Mouse (Mus musculus) liver, embryonic 14.5 days (tissue): ENCODE data around the gene Lor. TPM values are rescaled to one million over a fixed set of nuclear protein-coding genes. Genes with fewer than 3 reads are reported as not detected.
A peak's percentile ranks its signal among the peaks of the same experiment; 100 is the strongest.

Experiments used
- ATAC-seq: fragments of 200-750 bp; cut with Nextera tagmentation; 2 replicates; pipeline ENCODE4 v1.8.0; 2017; ENCODE audit warnings: moderate number of reproducible peaks, mild to moderate bottlenecking, moderate library complexity; ENCODE audit not compliant: insufficient read depth
- DNase-seq, 3 experiments: peaks; one replicate each; pipeline ENCODE4 v3.0.0-alpha.2; 2012 to 2013; ENCODE audit warnings: low read depth in 3 of 3, low spot score in 3 of 3
- H3K27ac ChIP-seq: fragments of 300-500 bp; sonication (generic); 2 replicates; pipeline ENCODE4 v1.5.1; 2014; ENCODE audit warnings: moderate library complexity, mild to moderate bottlenecking, control low read depth, inconsistent platforms
- H3K27me3 ChIP-seq: fragments of 300-500 bp; sonication (generic); 2 replicates; pipeline ENCODE4 v1.6.1; 2014; ENCODE audit warnings: mild to moderate bottlenecking, low read length, moderate library complexity; ENCODE audit not compliant: control insufficient read depth, insufficient read depth
- H3K36me3 ChIP-seq: fragments of 300-500 bp; sonication (generic); replicated peaks from 2 replicates; pipeline ENCODE4 v1.6.1; 2014; ENCODE audit warnings: low read depth; ENCODE audit not compliant: control insufficient read depth, insufficient read depth
- H3K4me1 ChIP-seq, 2 experiments: fragments of 200-500 bp in 1 of 2; fragments of 300-500 bp in 1 of 2; sonication (generic) in 1 of 2; replicated peaks; 2 replicates each; pipeline ENCODE4 v1.6.1; 2012 to 2014; ENCODE audit warnings: antibody characterized with exemption in 1 of 2, inconsistent platforms in 1 of 2, low read length in 1 of 2; ENCODE audit not compliant: control insufficient read depth in 2 of 2, insufficient read depth in 2 of 2
- H3K4me2 ChIP-seq: fragments of 300-500 bp; sonication (generic); 2 replicates; pipeline ENCODE4 v1.6.1; 2014; ENCODE audit warnings: low read depth, mild to moderate bottlenecking, control low read depth, moderate library complexity
- H3K4me3 ChIP-seq, 2 experiments: fragments of 200-500 bp in 1 of 2; fragments of 300-500 bp in 1 of 2; sonication (generic) in 1 of 2; 2 replicates each; pipeline ENCODE4 v1.5.1; 2012 to 2014; ENCODE audit warnings: low read depth in 2 of 2, low read length in 2 of 2, mild to moderate bottlenecking in 2 of 2, control low read depth in 1 of 2, inconsistent platforms in 1 of 2, moderate library complexity in 1 of 2; ENCODE audit not compliant: insufficient read depth in 1 of 2
- H3K9ac ChIP-seq: fragments of 300-500 bp; sonication (generic); replicated peaks from 2 replicates; pipeline ENCODE4 v1.6.1; 2014; ENCODE audit warnings: mild to moderate bottlenecking, control low read depth, moderate library complexity
- H3K9me3 ChIP-seq: fragments of 300-500 bp; sonication (generic); 2 replicates; pipeline ENCODE4 v1.6.1; 2016; ENCODE audit warnings: low read length, mixed read lengths; ENCODE audit not compliant: control insufficient read depth
- CTCF ChIP-seq: IDR thresholded peaks from 2 replicates; pipeline ENCODE4 v1.5.1; 2016; ENCODE audit warnings: antibody characterized with exemption, low read depth, control low read depth
- EP300 ChIP-seq: IDR thresholded peaks from 2 replicates; pipeline ENCODE4 v1.6.1; 2016; ENCODE audit warnings: antibody characterized with exemption, low read depth
- WGBS: fragments of 180-500 bp; shearing (Covaris S2); extraction: QIAGEN DNeasy Blood & Tissue Kit; methylation state at CpG from one replicate; pipeline ENCODE4 v1.1.7; 2014; ENCODE audit not compliant: insufficient replicate concordance; 5-methylcytosine and 5-hydroxymethylcytosine counted together
- polyA plus RNA-seq, 2 experiments: library from polyadenylated mRNA; depleted of rRNA in 1 of 2; stranded (reverse) in 1 of 2; unstranded in 1 of 2; fragments of >200 nt; fragmentation: Nextera tagmentation in 1 of 2; extraction: Ambion mirVana in 1 of 2; gene quantifications; 2 replicates each; pipeline versions ENCODE4 v1.2.1 to v1.2.3; 2012 to 2014

The Lor gene
- polyA plus RNA-seq (2012; rRNA removed) (0.04 and 0.08 TPM in 2 replicates), polyA plus RNA-seq (2014; fragmentation: Nextera tagmentation; extraction: Ambion mirVana) (not detected in 2 replicates)

GRCm38 (mm10) chr3:92083042-92083441 is at the start of gene Lor:
TSS of gene Lor (minus strand) at chr3:92083142.
- WGBS = 63% methylated on average over 2 of the region's 2 CpGs
- Histone ChIP-seq H3K9ac (no peak within 1 kb of the TSS), H3K4me3 (no peak within 1 kb of the TSS), H3K4me1 (no peaks in the 10 kb centered on the region), H3K36me3 (no peaks in the 10 kb centered on the region), H3K27ac (no peak within 1 kb of the TSS), H3K27me3 (peaks cover 55% of the 10 kb centered on the region), H3K9me3 (no peaks in the 10 kb centered on the region), H3K4me2 (no peak within 1 kb of the TSS)
- ATAC-seq = no peak
- no peak for DNase-seq
- TF ChIP-seq CTCF = no peak
- no peak for TF ChIP-seq EP300

- TF ChIP-seq CTCF (no peak), EP300 (no peak)
- H3K27ac ChIP-seq = no peak within 1 kb of the TSS
- DNase-seq = no peak
- no peaks in the 10 kb centered on the region for H3K27me3 ChIP-seq
- H3K9ac ChIP-seq = no peak within 1 kb of the TSS
- ATAC-seq = no peak
- no peaks in the 10 kb centered on the region for H3K4me1 ChIP-seq
- WGBS = 59% methylated on average over 5 of the region's 5 CpGs
- no peak within 1 kb of the TSS for H3K4me3 ChIP-seq
- no peak within 1 kb of the TSS for H3K4me2 ChIP-seq
- no peaks in the 10 kb centered on the region for H3K36me3 ChIP-seq
- H3K9me3 ChIP-seq = no peaks in the 10 kb centered on the region
Measured at GRCm38 (mm10) chr3:92123847-92124246, 40.9 kb upstream of the Lor start, which contains the start of gene Prr9. TSS of gene Prr9 (minus strand) at chr3:92123947.

- Histone ChIP-seq H3K9ac (no peak overlapping the region), H3K27me3 (no peaks in the 10 kb centered on the region), H3K4me2 (no peak overlapping the region), H3K27ac (no peak overlapping the region), H3K4me1 (no peaks in the 10 kb centered on the region), H3K36me3 (no peaks in the 10 kb centered on the region), H3K9me3 (no peaks in the 10 kb centered on the region), H3K4me3 (no peak overlapping the region)
- no peak for ATAC-seq
- no peak for DNase-seq
- WGBS = 63% methylated on average over 3 of the region's 3 CpGs
- TF ChIP-seq EP300 (no peak), CTCF (no peak)
Measured at GRCm38 (mm10) chr3:92120902-92121301, 38.0 kb upstream of the Lor start.

- WGBS = 20% methylated on average over 3 of the region's 3 CpGs
- Histone ChIP-seq H3K4me1 (no peaks in the 10 kb centered on the region), H3K27ac (no peak overlapping the region), H3K27me3 (no peaks in the 10 kb centered on the region), H3K9ac (no peak overlapping the region), H3K36me3 (no peaks in the 10 kb centered on the region), H3K9me3 (no peaks in the 10 kb centered on the region), H3K4me2 (no peak overlapping the region), H3K4me3 (no peak overlapping the region)
- ATAC-seq (no peak), DNase-seq (no peak)
- TF ChIP-seq EP300 (no peak), CTCF (peak; percentile 35)
Measured at GRCm38 (mm10) chr3:92117930-92118329, 35.0 kb upstream of the Lor start.

GRCm38 (mm10) chr3:92111526-92111925 is 28.6 kb upstream of the Lor start:
- Histone ChIP-seq H3K27ac (no peak overlapping the region), H3K4me2 (no peak overlapping the region), H3K4me3 (no peak overlapping the region), H3K36me3 (no peaks in the 10 kb centered on the region), H3K4me1 (no peaks in the 10 kb centered on the region), H3K9ac (no peak overlapping the region), H3K27me3 (no peaks in the 10 kb centered on the region), H3K9me3 (no peaks in the 10 kb centered on the region)
- DNase-seq (no peak), ATAC-seq (no peak)
- TF ChIP-seq CTCF (no peak), EP300 (no peak)

GRCm38 (mm10) chr3:92110790-92111189 is 27.8 kb upstream of the Lor start:
- Histone ChIP-seq H3K36me3 (no peaks in the 10 kb centered on the region), H3K27me3 (no peaks in the 10 kb centered on the region), H3K9ac (no peak overlapping the region), H3K4me2 (no peak overlapping the region), H3K4me3 (no peak overlapping the region), H3K4me1 (no peaks in the 10 kb centered on the region), H3K27ac (no peak overlapping the region), H3K9me3 (no peaks in the 10 kb centered on the region)
- no peak for ATAC-seq
- TF ChIP-seq CTCF (no peak), EP300 (no peak)
- DNase-seq = no peak
